Mouse (Mus musculus) lung, postnatal 10 days (tissue): ENCODE results near the gene Ncs1.

Source experiments
- DNase-seq: peaks from one replicate; pipeline ENCODE4 v3.0.0; 2021

Ncs1 gene

GRCm38 (mm10) chr2:31245491-31246141 is at the start of gene Ncs1:
Ncs1 (plus strand) TSS chr2:31245823.
- DNase-seq, result peak; percentile 67

GRCm38 (mm10) chr2:31198621-31199020 is 47.0 kb upstream of the Ncs1 start:
- DNase-seq, result no peak

GRCm38 (mm10) chr2:31200051-31200450 is 45.6 kb upstream of the Ncs1 start:
- DNase-seq, result no peak

GRCm38 (mm10) chr2:31201851-31202250 is 43.8 kb upstream of the Ncs1 start:
- DNase-seq, result no peak

GRCm38 (mm10) chr2:31202357-31202756 is 43.3 kb upstream of the Ncs1 start:
- DNase-seq, result no peak

- DNase-seq, result no peak
Observed at GRCm38 (mm10) chr2:31202956-31203355, 42.7 kb upstream of the Ncs1 start.

- no peak for DNase-seq
Observed at GRCm38 (mm10) chr2:31204677-31205076, 40.9 kb upstream of the Ncs1 start.

GRCm38 (mm10) chr2:31206211-31206610 is 39.4 kb upstream of the Ncs1 start:
- no peak for DNase-seq

GRCm38 (mm10) chr2:31206882-31207281 is 38.7 kb upstream of the Ncs1 start:
- DNase-seq, result no peak

GRCm38 (mm10) chr2:31208544-31209142 is 37.0 kb upstream of the Ncs1 start:
- DNase-seq, result no peak

GRCm38 (mm10) chr2:31209525-31209924 is 36.1 kb upstream of the Ncs1 start:
- peak; percentile 24 for DNase-seq

GRCm38 (mm10) chr2:31210144-31210847 is 35.3 kb upstream of the Ncs1 start:
- no peak for DNase-seq

GRCm38 (mm10) chr2:31211204-31211603 is 34.4 kb upstream of the Ncs1 start:
- DNase-seq, result no peak

- DNase-seq, result no peak
Observed at GRCm38 (mm10) chr2:31214211-31214796, 31.3 kb upstream of the Ncs1 start.

GRCm38 (mm10) chr2:31218611-31219010 is 27.0 kb upstream of the Ncs1 start:
- DNase-seq, result no peak

- peak; percentile 21 for DNase-seq
Observed at GRCm38 (mm10) chr2:31219470-31219869, 26.2 kb upstream of the Ncs1 start.

- no peak for DNase-seq
Observed at GRCm38 (mm10) chr2:31220844-31221243, 24.8 kb upstream of the Ncs1 start.

GRCm38 (mm10) chr2:31221582-31221981 is 24.0 kb upstream of the Ncs1 start:
- DNase-seq, result no peak

GRCm38 (mm10) chr2:31228768-31229311 is 16.8 kb upstream of the Ncs1 start:
- DNase-seq, result no peak

GRCm38 (mm10) chr2:31239203-31239696 is 6.4 kb upstream of the Ncs1 start:
- peak; percentile 18 for DNase-seq

GRCm38 (mm10) chr2:31239833-31240232 is 5.8 kb upstream of the Ncs1 start:
- no peak for DNase-seq

GRCm38 (mm10) chr2:31241639-31242038 is 4.0 kb upstream of the Ncs1 start:
- DNase-seq, result peak; percentile 47

- no peak for DNase-seq
Observed at GRCm38 (mm10) chr2:31244216-31244615, 1.4 kb upstream of the Ncs1 start.
